Mouse (Mus musculus): ENCODE measurements at regions not wholly inside any gene's neighbourhood (a gene's known extent, or its start where the extent isn't known, plus 50 kb on each side); places are given as distances from the start of the nearest gene placed in this dataset.

GRCm38 (mm10) chr8:34528213-34528612 lies 416.7 kb upstream of the Gm10131 start:
- Histone ChIP-seq H3K4me3 (replicated peaks) (no peak overlapping the region), H3K36me3 (no peaks in the 10 kb centered on the region), H3K4me1 (replicated peaks) (peaks cover 12% of the 10 kb centered on the region), H3K9me3 (no peaks in the 10 kb centered on the region), H3K27ac (no peak overlapping the region), H3K4me2 (replicated peaks) (no peak overlapping the region), H3K27me3 (replicated peaks) (no peaks in the 10 kb centered on the region), H3K9ac (no peak overlapping the region)
- ATAC-seq = no peak
- WGBS = 80% methylated on average over 3 of the region's 3 CpGs

DNA sequence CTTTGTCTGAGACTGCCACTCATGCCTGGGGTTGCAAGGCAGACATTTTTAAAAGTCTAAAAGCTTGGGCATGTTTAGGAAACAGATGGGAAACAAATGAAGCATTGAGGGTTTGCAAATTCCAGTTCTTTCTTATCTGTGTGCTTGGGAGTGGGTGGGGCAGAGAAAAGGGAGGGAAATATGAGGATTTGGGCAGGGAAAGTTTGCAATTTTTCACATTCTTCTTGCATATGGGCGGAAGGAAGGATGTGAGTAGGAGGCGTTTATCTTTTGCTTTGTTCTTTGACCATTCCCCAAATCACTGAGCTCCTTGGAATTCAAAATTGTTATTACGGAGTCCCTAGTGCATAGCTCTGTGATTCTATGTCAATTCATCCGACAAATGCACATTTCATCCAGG lies 413.7 kb upstream of the Gm10131 start:
- ATAC-seq = no peak
- 58% methylated on average over 4 of the region's 4 CpGs for WGBS

GRCm38 (mm10) chr8:34523849-34524248 lies 412.3 kb upstream of the Gm10131 start:
- no peak for ATAC-seq
- WGBS = 67% methylated on average over 3 of the region's 3 CpGs
- no peak overlapping the region for H3K4me3 ChIP-seq (replicated peaks)

More for the DNA sequence above, 413.7 kb upstream of the Gm10131 start:
- H3K27me3 ChIP-seq (replicated peaks) = no peaks in the 10 kb centered on the region
- H3K4me2 ChIP-seq (replicated peaks) = no peak overlapping the region
- H3K9me3 ChIP-seq = no peaks in the 10 kb centered on the region
- H3K9ac ChIP-seq = no peak overlapping the region
- H3K36me3 ChIP-seq = no peaks in the 10 kb centered on the region
- H3K27ac ChIP-seq = no peak overlapping the region
- H3K4me1 ChIP-seq (replicated peaks) = 0 out of 2 replicates have a peak, but pooled peaks cover 6% of the 10 kb centered on the region
- no peak overlapping the region for H3K4me3 ChIP-seq (replicated peaks)

DNA sequence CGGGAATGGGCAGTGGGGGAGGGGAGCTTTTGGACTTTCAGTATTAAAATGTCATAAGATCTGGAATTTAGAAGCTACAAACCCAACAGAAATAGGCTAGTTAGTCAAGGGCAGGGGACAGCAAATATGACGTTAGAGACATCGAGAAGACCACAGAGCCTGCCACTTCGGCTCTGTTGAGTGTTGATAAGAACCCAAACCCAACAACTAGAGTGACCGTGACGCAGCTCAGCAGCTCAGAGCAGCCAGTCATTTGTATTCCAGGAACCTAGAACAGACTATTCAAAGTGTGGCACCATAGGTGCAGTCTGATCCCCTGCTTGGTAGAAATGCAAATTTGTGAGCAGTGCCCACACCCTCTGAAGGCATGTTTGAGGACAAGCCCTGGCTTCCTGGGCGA lies 409.8 kb upstream of the Gm10131 start:
- Histone ChIP-seq H3K27me3 (replicated peaks) (no peaks in the 10 kb centered on the region), H3K36me3 (no peaks in the 10 kb centered on the region), H3K4me1 (replicated peaks) (no peaks in the 10 kb centered on the region), H3K9ac (no peak overlapping the region), H3K9me3 (no peaks in the 10 kb centered on the region), H3K27ac (no peak overlapping the region), H3K4me2 (replicated peaks) (no peak overlapping the region), H3K4me3 (replicated peaks) (no peak overlapping the region)
- WGBS = 83% methylated on average over 7 of the region's 7 CpGs
- ATAC-seq = no peak

More at GRCm38 (mm10) chr8:34523849-34524248, 412.3 kb upstream of the Gm10131 start:
- Histone ChIP-seq H3K9me3 (no peaks in the 10 kb centered on the region), H3K4me1 (replicated peaks) (no peaks in the 10 kb centered on the region), H3K27ac (no peak overlapping the region), H3K36me3 (no peaks in the 10 kb centered on the region), H3K27me3 (replicated peaks) (no peaks in the 10 kb centered on the region), H3K4me2 (replicated peaks) (no peak overlapping the region), H3K9ac (no peak overlapping the region)

- no peaks in the 10 kb centered on the region for H3K27me3 ChIP-seq (replicated peaks)
- no peak overlapping the region for H3K4me3 ChIP-seq (replicated peaks)
- H3K4me2 ChIP-seq (replicated peaks) = no peak overlapping the region
- H3K4me1 ChIP-seq (replicated peaks) = no peaks in the 10 kb centered on the region
- H3K27ac ChIP-seq = no peak overlapping the region
- 63% methylated on average over 4 of the region's 4 CpGs for WGBS
- no peak for ATAC-seq
- H3K36me3 ChIP-seq = no peaks in the 10 kb centered on the region
- H3K9ac ChIP-seq = no peak overlapping the region
- H3K9me3 ChIP-seq = no peaks in the 10 kb centered on the region
Measured at GRCm38 (mm10) chr8:34520664-34521063, 409.1 kb upstream of the Gm10131 start.

- H3K4me1 ChIP-seq (replicated peaks) = no peaks in the 10 kb centered on the region
- H3K9me3 ChIP-seq = no peaks in the 10 kb centered on the region
- no peaks in the 10 kb centered on the region for H3K27me3 ChIP-seq (replicated peaks)
- no peak overlapping the region for H3K4me2 ChIP-seq (replicated peaks)
- ATAC-seq = peak; percentile 95
- no peak overlapping the region for H3K4me3 ChIP-seq (replicated peaks)
- 28% methylated on average over 4 of the region's 4 CpGs for WGBS
- H3K27ac ChIP-seq = peak overlapping the region; percentile 17; the same call in 1 of the 2 replicates
- no peak overlapping the region for H3K9ac ChIP-seq
- no peaks in the 10 kb centered on the region for H3K36me3 ChIP-seq
Measured at GRCm38 (mm10) chr8:34513459-34514090, 402.0 kb upstream of the Gm10131 start.

DNA sequence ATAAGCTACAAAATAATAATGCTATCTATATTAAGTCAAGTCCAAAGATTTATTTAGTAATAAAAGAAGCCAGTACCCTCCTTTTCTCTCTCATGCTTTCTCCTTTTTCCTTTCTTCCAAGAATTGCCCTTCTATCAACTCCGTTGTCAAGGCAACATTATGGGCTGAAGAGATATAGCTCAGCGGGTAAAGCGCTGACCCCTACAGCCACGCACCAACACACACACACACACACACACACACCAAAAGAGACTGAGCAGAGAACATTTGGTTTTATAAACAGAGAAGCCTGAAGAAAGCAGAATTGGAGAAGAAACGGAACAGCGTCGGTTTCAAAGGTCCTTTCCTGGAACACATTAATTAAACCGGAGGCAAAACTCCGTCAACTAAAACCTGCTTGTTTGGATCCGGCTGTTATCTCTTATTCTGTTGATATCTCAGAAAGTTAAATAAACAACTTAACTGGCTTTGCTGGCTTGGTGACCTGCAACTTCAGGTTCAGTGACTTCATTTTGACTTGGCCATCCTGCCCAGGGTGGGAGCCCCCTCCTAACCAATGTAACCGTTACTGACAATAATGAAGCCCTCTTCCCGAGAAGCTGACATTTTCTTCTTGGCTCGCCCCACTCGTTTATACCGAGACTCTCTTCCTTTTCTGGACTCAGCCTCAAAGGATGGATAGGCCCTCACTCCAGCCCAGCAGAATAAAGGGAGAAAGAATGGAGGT lies 394.5 kb upstream of the Gm10131 start:
- Histone ChIP-seq H3K9ac (no peak overlapping the region), H3K4me3 (replicated peaks) (no peak overlapping the region), H3K9me3 (no peaks in the 10 kb centered on the region), H3K27me3 (replicated peaks) (no peaks in the 10 kb centered on the region), H3K4me2 (replicated peaks) (peak overlapping the region; percentile 11; the same call in 1 of the 2 replicates), H3K27ac (no peak overlapping the region), H3K36me3 (no peaks in the 10 kb centered on the region), H3K4me1 (replicated peaks) (0 out of 2 replicates have a peak, but pooled peaks cover 4% of the 10 kb centered on the region)
- peak; percentile 41; the same call in 1 of the 2 replicates for ATAC-seq
- 31% methylated on average over 15 of the region's 15 CpGs for WGBS

DNA sequence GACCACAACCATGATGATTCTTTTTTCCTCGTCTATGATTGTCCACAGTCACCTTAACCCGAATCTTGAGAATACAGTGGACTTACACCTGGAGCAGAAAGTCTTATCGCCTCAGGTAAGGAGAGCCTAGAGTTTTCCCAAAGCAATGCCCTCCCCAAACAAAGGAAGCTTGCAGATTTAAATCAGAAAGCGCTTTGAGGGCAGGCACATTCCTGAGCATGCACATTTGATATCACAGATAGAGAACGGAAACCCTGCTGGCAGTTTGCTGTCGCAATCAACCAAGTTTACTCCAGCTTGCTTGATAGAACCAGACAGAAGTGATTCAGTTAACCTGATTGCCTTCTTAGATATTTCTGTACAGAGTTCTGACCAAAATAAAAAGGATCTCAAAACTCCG lies 393.6 kb upstream of the Gm10131 start:
- no peak overlapping the region for H3K4me3 ChIP-seq (replicated peaks)
- ATAC-seq = no peak
- no peaks in the 10 kb centered on the region for H3K27me3 ChIP-seq (replicated peaks)
- no peaks in the 10 kb centered on the region for H3K36me3 ChIP-seq
- H3K4me1 ChIP-seq (replicated peaks) = 0 out of 2 replicates have a peak, but pooled peaks cover 4% of the 10 kb centered on the region
- H3K27ac ChIP-seq = no peak overlapping the region
- no peak overlapping the region for H3K4me2 ChIP-seq (replicated peaks)
- no peak overlapping the region for H3K9ac ChIP-seq
- 83% methylated on average over 7 of the region's 7 CpGs for WGBS
- H3K9me3 ChIP-seq = no peaks in the 10 kb centered on the region

GRCm38 (mm10) chr8:34502606-34503162 lies 391.1 kb upstream of the Gm10131 start:
- H3K4me3 ChIP-seq (replicated peaks) = no peak overlapping the region
- no peaks in the 10 kb centered on the region for H3K9me3 ChIP-seq
- H3K4me1 ChIP-seq (replicated peaks) = 0 out of 2 replicates have a peak, but pooled peaks cover 4% of the 10 kb centered on the region
- H3K36me3 ChIP-seq = no peaks in the 10 kb centered on the region
- WGBS = 55% methylated on average over 1 of the region's 1 CpGs
- H3K4me2 ChIP-seq (replicated peaks) = no peak overlapping the region
- no peak for ATAC-seq
- no peaks in the 10 kb centered on the region for H3K27me3 ChIP-seq (replicated peaks)
- H3K27ac ChIP-seq = no peak overlapping the region
- H3K9ac ChIP-seq = no peak overlapping the region

- Histone ChIP-seq H3K4me2 (replicated peaks) (no peak overlapping the region), H3K9me3 (no peaks in the 10 kb centered on the region), H3K27ac (no peak overlapping the region), H3K36me3 (no peaks in the 10 kb centered on the region), H3K27me3 (replicated peaks) (no peaks in the 10 kb centered on the region), H3K9ac (no peak overlapping the region), H3K4me1 (replicated peaks) (no peaks in the 10 kb centered on the region), H3K4me3 (replicated peaks) (no peak overlapping the region)
- WGBS = 70% methylated on average over 3 of the region's 3 CpGs
- ATAC-seq = no peak
Measured at GRCm38 (mm10) chr8:34499196-34499595, 387.7 kb upstream of the Gm10131 start.

- WGBS = 96% methylated on average over 4 of the region's 4 CpGs
- Histone ChIP-seq H3K9me3 (no peaks in the 10 kb centered on the region), H3K36me3 (no peaks in the 10 kb centered on the region), H3K4me2 (replicated peaks) (no peak overlapping the region), H3K4me3 (replicated peaks) (no peak overlapping the region), H3K27ac (no peak overlapping the region), H3K9ac (no peak overlapping the region), H3K27me3 (replicated peaks) (no peaks in the 10 kb centered on the region), H3K4me1 (replicated peaks) (no peaks in the 10 kb centered on the region)
- ATAC-seq = no peak
Measured at GRCm38 (mm10) chr8:34496751-34497150, 385.2 kb upstream of the Gm10131 start.

- ATAC-seq = no peak
- Histone ChIP-seq H3K9me3 (no peaks in the 10 kb centered on the region), H3K27ac (no peak overlapping the region), H3K4me3 (replicated peaks) (no peak overlapping the region), H3K36me3 (no peaks in the 10 kb centered on the region), H3K4me2 (replicated peaks) (no peak overlapping the region), H3K4me1 (replicated peaks) (no peaks in the 10 kb centered on the region), H3K9ac (no peak overlapping the region), H3K27me3 (replicated peaks) (no peaks in the 10 kb centered on the region)
- 73% methylated on average over 4 of the region's 4 CpGs for WGBS
Measured at GRCm38 (mm10) chr8:34495974-34496373, 384.4 kb upstream of the Gm10131 start.

Data from intestine, embryonic 15.5 days (tissue).